Mouse (Mus musculus) brain, embryonic 14.5 days (tissue): ENCODE measurements around the gene Kalrn.

Experiments used
- CTCF ChIP-seq: fragments of 200-500 bp; IDR thresholded peaks from 2 replicates; pipeline ENCODE4 v1.5.1; 2012; ENCODE audit warnings: inconsistent platforms, mild to moderate bottlenecking, moderate library complexity, borderline replicate concordance; ENCODE audit not compliant: insufficient read depth, insufficient read length; ENCODE audit errors: extremely low read depth
- POLR2A ChIP-seq: fragments of 200-500 bp; IDR thresholded peaks from 2 replicates; pipeline ENCODE4 v1.6.1; 2012; ENCODE audit warnings: mild to moderate bottlenecking, inconsistent platforms, borderline replicate concordance; ENCODE audit not compliant: poor library complexity, insufficient read depth, insufficient read length, severe bottlenecking; ENCODE audit errors: extremely low read depth

- no peak for TF ChIP-seq POLR2A
- TF ChIP-seq CTCF, result no peak
Measured at GRCm38 (mm10) chr16:34525866-34526265, 47.5 kb downstream of the Kalrn start.
